Comparison of ENCODE assay signal across 8 mouse cellular contexts in the genomic region with DNA sequence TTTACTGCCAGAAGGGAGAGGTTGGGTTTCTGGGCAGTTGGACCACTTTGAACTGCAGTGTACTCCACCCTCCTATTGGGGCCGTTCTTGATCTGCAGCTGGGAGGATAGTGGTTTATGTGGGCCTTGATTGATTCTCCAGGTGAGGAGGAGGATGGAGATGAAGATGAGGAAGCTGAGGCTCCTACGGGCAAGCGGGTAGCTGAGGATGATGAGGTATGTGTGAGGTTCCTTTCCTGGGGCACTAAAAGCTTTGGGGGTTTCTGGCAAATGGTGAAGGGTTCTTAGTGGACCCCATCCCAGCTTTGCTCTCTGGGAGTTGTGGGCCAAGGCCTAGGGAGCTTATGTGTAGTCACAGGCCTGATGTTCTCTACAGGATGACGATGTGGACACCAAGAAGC. TPM values are rescaled to one million over a fixed set of nuclear protein-coding genes. Genes with fewer than 3 reads are reported as not detected.
DNase-seq lines count a peak whose midpoint lies in the region; ATAC-seq and TF ChIP-seq lines count a peak whose summit lies in the region.

No protein-coding gene starts in this region.

- ATAC-seq in cerebellum, adult (ENCODE audit: insufficient number of reproducible peaks, low FRiP score, low TSS enrichment) = no peak
- no peak for ATAC-seq in liver, embryonic 13.5 days (ENCODE audit: low read depth)

- H3K36me3 ChIP-seq in thymus, adult 2 months (ENCODE audit: control insufficient read depth, insufficient read depth, low read length) = peaks cover 18% of the 10 kb centered on the region
- H3K36me3 ChIP-seq in liver, embryonic 13.5 days = peaks cover 34% of the 10 kb centered on the region

- H3K4me1 ChIP-seq in thymus, adult 2 months (replicated peaks; ENCODE audit: control insufficient read depth, insufficient read depth, low read length) = peaks cover 14% of the 10 kb centered on the region
- H3K4me1 ChIP-seq in liver, embryonic 13.5 days (replicated peaks) = peaks cover 56% of the 10 kb centered on the region

- no peak for TF ChIP-seq CTCF in thymus, adult 2 months (IDR thresholded peaks at IDR 0.05; ENCODE audit: borderline replicate concordance, control insufficient read depth, extremely low read depth, insufficient read depth, low read length, poor library complexity)

- intact Hi-C loops in left cerebral cortex, postnatal 14 days (cut with DNase I) = no loop called here

- 9% methylated on average over 4 of the region's 4 CpGs for WGBS in thymus, adult 2 months
- WGBS in liver, embryonic 13.5 days (ENCODE audit: insufficient replicate concordance) = 51% methylated on average over 4 of the region's 4 CpGs

- H3K4me3 ChIP-seq in thymus, adult 2 months (ENCODE audit: control insufficient read depth, insufficient read depth, low read length) = peak overlapping the region; percentile 9; the same call in 1 of the 2 replicates
- H3K4me3 ChIP-seq in liver, embryonic 13.5 days (replicated peaks) = peak overlapping the region; percentile 100

- peak overlapping the region; percentile 99 for H3K4me2 ChIP-seq in liver, embryonic 13.5 days

- no peaks in the 10 kb centered on the region for H3K9me3 ChIP-seq in liver, embryonic 13.5 days (replicated peaks)

- H3K27me3 ChIP-seq in thymus, adult 2 months (ENCODE audit: control insufficient read depth, insufficient read depth, low read length) = no peaks in the 10 kb centered on the region
- H3K27me3 ChIP-seq in liver, embryonic 13.5 days = no peaks in the 10 kb centered on the region

- peak overlapping the region; percentile 100 for H3K9ac ChIP-seq in liver, embryonic 13.5 days

- H3K27ac ChIP-seq in thymus, adult 2 months (ENCODE audit: control insufficient read depth, insufficient read depth, low read length) = peak overlapping the region; percentile 4; the same call in 1 of the 2 replicates
- H3K27ac ChIP-seq in liver, embryonic 13.5 days = peak overlapping the region; percentile 98

- DNase-seq in cerebellum, adult 9-11 months = peak; percentile 58
- DNase-seq in thymus, adult 2 months = no peak
- DNase-seq in thymus, postnatal 36 days = no peak
- no peak for DNase-seq in liver, embryonic 13.5 days
- DNase-seq in urinary bladder, postnatal 10 days (ENCODE audit: low spot score) = no peak
- no peak for DNase-seq in left cerebral cortex, postnatal 14 days (ENCODE audit: low spot score in 2 of 2)
- DNase-seq in left cerebral cortex, adult 8-10 months (ENCODE audit: low spot score in 2 of 2) = no peak

- no peak for TF ChIP-seq POLR2A in thymus, adult 2 months (IDR thresholded peaks at IDR 0.05; ENCODE audit: control insufficient read depth, extremely low read depth, insufficient read depth, low read length, poor library complexity)

RNA-seq across cellular contexts. Expression of a gene that starts 3.1 kb away (rescaled TPM):
- 2,341 and 3,054 TPM in 2 replicates for polyA plus RNA-seq in thymus, adult 2 months (2012; rRNA removed)
- polyA plus RNA-seq in liver, embryonic 13.5 days (2015; fragmentation: Nextera tagmentation; extraction: Ambion mirVana) = 1,483 and 1,688 TPM in 2 replicates
- 100 to 1,000 TPM; 336 to 423 TPM for total RNA-seq in left cerebral cortex, postnatal 14 days (2021)
- 100 to 1,000 TPM; 407 to 432 (median 416) TPM for total RNA-seq in left cerebral cortex, adult 8-10 months (2022)

RNA-seq across cellular contexts. Expression of a gene that starts 52.8 kb away (rescaled TPM):
- polyA plus RNA-seq in thymus, adult 2 months (2012; rRNA removed) = 19.9 and 23.4 TPM in 2 replicates
- 31.5 and 35.7 TPM in 2 replicates for polyA plus RNA-seq in liver, embryonic 13.5 days (2015; fragmentation: Nextera tagmentation; extraction: Ambion mirVana)
- total RNA-seq in left cerebral cortex, postnatal 14 days (2021) = 10 to 100 TPM; 60.5 to 63.2 TPM
- total RNA-seq in left cerebral cortex, adult 8-10 months (2022) = 10 to 100 TPM; 48.3 to 59.9 (median 53.5) TPM

RNA-seq across cellular contexts. Expression of a gene that starts 53.1 kb away (rescaled TPM):
- 61.2 and 67.6 TPM in 2 replicates for polyA plus RNA-seq in thymus, adult 2 months (2012; rRNA removed)
- 16.7 and 18.5 TPM in 2 replicates for polyA plus RNA-seq in liver, embryonic 13.5 days (2015; fragmentation: Nextera tagmentation; extraction: Ambion mirVana)
- 10 to 100 TPM; 24.8 to 28.7 TPM for total RNA-seq in left cerebral cortex, postnatal 14 days (2021)
- 10 to 100 TPM; 17.0 to 24.9 (median 22.3) TPM for total RNA-seq in left cerebral cortex, adult 8-10 months (2022)
